Mouse (Mus musculus) heart, embryonic 14.5 days (tissue): ENCODE measurements around the gene Trpm3. TPM values are rescaled to one million over a fixed set of nuclear protein-coding genes. Genes with fewer than 3 reads are reported as not detected.

Experiments
- ATAC-seq: fragments of 200-750 bp; cut with Nextera tagmentation; 2 replicates; pipeline ENCODE4 v1.8.0; 2017; ENCODE audit warnings: low read depth, moderate TSS enrichment; ENCODE audit not compliant: insufficient number of reproducible peaks, insufficient read depth, low FRiP score
- H3K27ac ChIP-seq, 2 experiments: fragments of 200-500 bp in 1 of 2; fragments of 300-500 bp in 1 of 2; sonication (generic) in 1 of 2; replicated peaks in 1 of 2; 2 replicates each; pipeline ENCODE4 v1.5.1; 2012 to 2014; ENCODE audit warnings: low read depth in 2 of 2, low read length in 2 of 2, control low read depth in 1 of 2, mild to moderate bottlenecking in 1 of 2, mixed read lengths in 1 of 2; ENCODE audit not compliant: control insufficient read depth in 1 of 2, insufficient read depth in 1 of 2
- H3K27me3 ChIP-seq: fragments of 300-500 bp; sonication (generic); 2 replicates; pipeline ENCODE4 v1.6.1; 2014; ENCODE audit warnings: mild to moderate bottlenecking, low read length, control low read depth; ENCODE audit not compliant: control insufficient read depth, insufficient read depth
- H3K36me3 ChIP-seq: fragments of 300-500 bp; sonication (generic); 2 replicates; pipeline ENCODE4 v1.6.1; 2014; ENCODE audit warnings: mild to moderate bottlenecking, control low read depth, low read length, mixed read lengths; ENCODE audit not compliant: control insufficient read depth, insufficient read depth
- H3K4me1 ChIP-seq, 2 experiments: fragments of 200-500 bp in 1 of 2; fragments of 300-500 bp in 1 of 2; sonication (generic) in 1 of 2; 2 replicates each; pipeline ENCODE4 v1.6.1; 2012 to 2014; ENCODE audit warnings: low read length in 2 of 2, control low read depth in 1 of 2, mixed read lengths in 1 of 2; ENCODE audit not compliant: control insufficient read depth in 2 of 2, insufficient read depth in 2 of 2
- H3K4me2 ChIP-seq: fragments of 300-500 bp; sonication (generic); 2 replicates; pipeline ENCODE4 v1.6.1; 2014; ENCODE audit warnings: mild to moderate bottlenecking, low read length
- H3K4me3 ChIP-seq, 2 experiments: fragments of 200-500 bp in 1 of 2; fragments of 300-500 bp in 1 of 2; sonication (generic) in 1 of 2; 2 replicates each; pipeline ENCODE4 v1.5.1; 2012 to 2014; ENCODE audit warnings: low read length in 2 of 2, mild to moderate bottlenecking in 2 of 2, control low read depth in 1 of 2, low read depth in 1 of 2, moderate library complexity in 1 of 2; ENCODE audit not compliant: control insufficient read depth in 1 of 2, insufficient read depth in 1 of 2
- H3K9ac ChIP-seq: fragments of 300-500 bp; sonication (generic); 2 replicates; pipeline ENCODE4 v1.6.1; 2014; ENCODE audit warnings: mild to moderate bottlenecking, low read length
- H3K9me3 ChIP-seq: fragments of 300-500 bp; sonication (generic); 2 replicates; pipeline ENCODE4 v1.6.1; 2016; ENCODE audit warnings: low read length, control low read depth; ENCODE audit not compliant: control insufficient read depth
- WGBS: fragments of 180-500 bp; shearing (Covaris S2); extraction: QIAGEN DNeasy Blood & Tissue Kit; methylation state at CpG from one replicate; pipeline ENCODE4 v1.1.7; 2014; 5-methylcytosine and 5-hydroxymethylcytosine counted together
- polyA plus RNA-seq: library from polyadenylated mRNA; unstranded; fragments of >200 nt; fragmentation: Nextera tagmentation; extraction: Ambion mirVana; gene quantifications from 2 replicates; pipeline ENCODE4 v1.2.1, GENCODE M21; 2014

Gene Trpm3
- polyA plus RNA-seq, 1 experiment from 2014 or later = 1.2 TPM

DNA sequence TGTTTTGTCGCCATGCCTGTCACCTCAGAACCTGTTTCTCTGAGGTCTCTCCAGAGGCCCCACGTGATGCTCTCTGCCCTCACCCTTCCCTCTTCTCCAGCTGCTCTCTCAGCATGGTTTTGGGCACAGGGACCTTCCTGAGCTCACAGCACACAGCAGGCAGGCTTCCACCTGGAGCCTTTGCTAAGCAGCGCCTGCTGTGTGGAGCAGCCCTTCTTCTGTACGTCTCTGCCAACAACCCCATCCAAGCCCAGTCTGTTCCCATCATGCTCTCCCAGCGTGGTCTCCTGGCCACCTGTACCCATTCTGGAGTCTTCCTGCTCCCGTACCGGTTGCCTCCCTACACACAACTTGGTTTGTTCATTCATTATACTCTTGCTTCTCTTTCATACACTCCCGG, 823.9 kb downstream of the Trpm3 start:
- no peak for ATAC-seq
- Histone ChIP-seq H3K4me1 (no peaks in the 10 kb centered on the region), H3K9ac (no peak overlapping the region), H3K36me3 (no peaks in the 10 kb centered on the region), H3K4me2 (no peak overlapping the region), H3K27ac (no peak overlapping the region), H3K9me3 (no peaks in the 10 kb centered on the region), H3K27me3 (no peaks in the 10 kb centered on the region), H3K4me3 (no peak overlapping the region)
- 55% methylated on average over 8 of the region's 8 CpGs for WGBS

DNA sequence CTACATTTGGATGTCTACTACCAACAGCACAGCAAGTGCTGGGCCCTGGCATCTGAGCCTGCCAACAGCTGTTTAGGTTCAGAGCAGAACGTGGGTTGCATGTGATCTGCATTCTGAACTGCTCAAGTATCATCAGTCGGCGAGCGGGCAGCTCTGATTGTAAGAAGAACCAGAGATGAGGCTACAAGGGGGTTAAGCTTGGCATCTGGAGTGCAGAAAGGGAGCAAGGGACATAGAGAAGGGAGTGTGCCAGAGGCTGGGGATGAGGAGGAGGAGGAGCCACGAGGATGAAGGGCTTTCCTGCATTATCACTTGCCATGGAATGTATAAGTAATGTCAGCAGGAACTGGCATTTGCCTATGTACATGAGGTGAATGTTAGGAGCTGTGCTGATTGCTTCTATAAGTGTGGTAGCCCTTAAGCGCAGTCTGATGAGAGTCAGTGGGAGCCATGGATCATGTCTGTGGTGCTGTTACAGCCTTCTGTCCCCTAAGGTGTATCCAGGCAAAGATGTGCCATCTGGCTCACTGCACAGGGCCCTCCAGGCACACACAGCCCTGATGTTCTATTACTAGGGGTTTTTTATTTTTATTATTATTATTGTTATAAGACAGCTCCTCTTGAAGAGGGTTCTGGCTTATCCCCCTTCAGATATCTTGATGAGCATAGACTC, 825.0 kb downstream of the Trpm3 start:
- 70% methylated on average over 6 of the region's 6 CpGs for WGBS
- H3K9ac ChIP-seq = no peak overlapping the region
- H3K4me1 ChIP-seq = no peaks in the 10 kb centered on the region
- ATAC-seq = no peak
- H3K4me2 ChIP-seq = no peak overlapping the region
- no peak overlapping the region for H3K4me3 ChIP-seq
- no peak overlapping the region for H3K27ac ChIP-seq
- H3K27me3 ChIP-seq = no peaks in the 10 kb centered on the region
- H3K36me3 ChIP-seq = no peaks in the 10 kb centered on the region
- no peaks in the 10 kb centered on the region for H3K9me3 ChIP-seq

GRCm38 (mm10) chr19:22965470-22965869, 826.6 kb downstream of the Trpm3 start:
- Histone ChIP-seq H3K4me3 (no peak overlapping the region), H3K9me3 (no peaks in the 10 kb centered on the region), H3K36me3 (no peaks in the 10 kb centered on the region), H3K4me2 (no peak overlapping the region), H3K9ac (no peak overlapping the region), H3K27me3 (no peaks in the 10 kb centered on the region), H3K4me1 (no peaks in the 10 kb centered on the region), H3K27ac (no peak overlapping the region)
- WGBS = 82% methylated on average over 6 of the region's 6 CpGs
- ATAC-seq = no peak

DNA sequence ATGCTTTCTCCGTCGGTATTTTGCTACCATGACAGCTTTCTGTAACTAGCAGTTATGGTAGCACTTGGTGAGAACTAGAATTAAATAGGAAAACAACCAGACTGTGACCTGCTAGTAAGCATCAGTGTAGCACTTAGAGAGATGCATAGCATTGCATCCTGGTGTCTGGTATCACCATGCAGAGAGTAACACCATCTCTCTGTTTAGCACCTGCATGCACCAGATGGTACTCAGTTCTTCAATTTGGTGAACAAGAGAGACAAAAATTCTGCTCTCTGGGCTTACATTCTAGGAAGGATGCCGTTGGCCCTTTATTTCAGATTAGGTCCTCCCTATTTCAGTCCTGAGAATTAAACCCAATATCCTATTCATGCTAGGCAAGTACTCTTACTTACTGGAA, 834.4 kb downstream of the Trpm3 start:
- 74% methylated on average over 3 of the region's 3 CpGs for WGBS
- Histone ChIP-seq H3K4me2 (no peak overlapping the region), H3K4me1 (no peaks in the 10 kb centered on the region)

DNA sequence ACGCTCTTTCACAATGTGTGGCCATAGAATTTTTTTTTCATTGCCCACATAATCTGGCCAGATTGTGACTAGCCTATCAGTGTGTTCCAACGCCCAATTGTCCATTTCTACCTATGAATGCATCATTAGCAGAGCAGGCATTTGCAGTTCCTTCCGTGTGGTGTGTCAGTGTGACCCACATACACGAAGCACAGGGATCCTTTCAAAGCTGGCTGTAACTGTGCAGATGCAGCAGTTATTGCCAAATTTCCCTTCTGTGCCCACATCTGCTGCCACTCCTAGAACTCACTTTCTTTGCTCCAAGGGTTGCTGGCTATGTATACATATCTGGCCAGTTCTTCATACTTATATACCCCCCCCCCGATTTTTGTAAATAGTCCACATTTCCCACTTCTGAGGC, 834.9 kb downstream of the Trpm3 start:
- WGBS = 82% methylated on average over 5 of the region's 5 CpGs
- no peaks in the 10 kb centered on the region for H3K36me3 ChIP-seq
- no peak overlapping the region for H3K9ac ChIP-seq
- no peak overlapping the region for H3K4me2 ChIP-seq
- H3K9me3 ChIP-seq = no peaks in the 10 kb centered on the region
- ATAC-seq = no peak
- no peak overlapping the region for H3K27ac ChIP-seq
- H3K4me3 ChIP-seq = no peak overlapping the region
- no peaks in the 10 kb centered on the region for H3K27me3 ChIP-seq
- no peaks in the 10 kb centered on the region for H3K4me1 ChIP-seq

More for the DNA sequence above, 834.4 kb downstream of the Trpm3 start:
- Histone ChIP-seq H3K27me3 (no peaks in the 10 kb centered on the region), H3K4me3 (no peak overlapping the region), H3K36me3 (no peaks in the 10 kb centered on the region), H3K9me3 (no peaks in the 10 kb centered on the region), H3K27ac (no peak overlapping the region), H3K9ac (no peak overlapping the region)
- no peak for ATAC-seq

DNA sequence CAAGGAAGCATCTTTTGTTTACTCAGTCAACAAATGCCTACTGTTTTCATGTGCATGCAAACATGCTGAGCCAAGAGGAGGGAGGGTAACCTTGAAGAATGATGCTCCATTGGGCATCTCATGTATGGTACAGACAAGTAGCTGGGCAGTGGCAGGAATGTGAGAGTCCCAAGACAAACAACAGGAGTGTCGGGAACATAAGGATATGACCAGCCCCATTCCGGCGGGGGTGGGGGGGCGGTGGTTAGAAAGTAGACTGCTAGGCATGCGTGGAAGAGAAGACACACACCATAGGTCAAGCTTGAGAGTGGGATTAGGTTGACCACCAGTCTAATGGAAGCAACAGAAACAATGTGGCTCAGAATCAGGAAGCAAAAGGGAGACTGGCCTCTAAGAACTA, 837.0 kb downstream of the Trpm3 start:
- Histone ChIP-seq H3K4me2 (no peak overlapping the region), H3K9ac (no peak overlapping the region), H3K27me3 (no peaks in the 10 kb centered on the region), H3K9me3 (no peaks in the 10 kb centered on the region), H3K36me3 (no peaks in the 10 kb centered on the region), H3K4me3 (no peak overlapping the region), H3K27ac (no peak overlapping the region), H3K4me1 (no peaks in the 10 kb centered on the region)
- ATAC-seq = no peak
- 90% methylated on average over 5 of the region's 5 CpGs for WGBS

DNA sequence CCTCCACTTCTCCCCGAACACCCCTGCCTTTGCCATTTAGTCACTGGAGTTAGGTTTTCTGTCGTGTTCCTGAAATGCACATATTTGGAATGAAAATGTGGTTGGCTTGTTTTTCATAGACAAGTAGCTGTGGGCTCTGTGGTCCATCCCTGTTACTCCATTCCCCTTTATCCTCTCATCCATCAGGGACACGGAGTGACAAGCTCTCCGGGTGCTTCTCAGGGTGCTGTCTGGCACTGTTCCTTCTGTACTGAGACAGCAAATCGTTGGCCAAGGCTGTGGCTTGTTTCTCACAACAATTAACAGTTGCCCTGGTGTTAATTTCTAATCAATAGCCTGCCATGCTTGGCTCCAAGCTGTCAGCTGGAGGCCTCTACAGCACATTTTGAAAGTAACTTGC, 838.7 kb downstream of the Trpm3 start:
- 44% methylated on average over 5 of the region's 5 CpGs for WGBS
- no peak for ATAC-seq
- Histone ChIP-seq H3K4me3 (no peak overlapping the region), H3K9me3 (no peaks in the 10 kb centered on the region), H3K4me1 (no peaks in the 10 kb centered on the region), H3K27me3 (no peaks in the 10 kb centered on the region), H3K27ac (no peak overlapping the region), H3K9ac (no peak overlapping the region), H3K4me2 (no peak overlapping the region), H3K36me3 (no peaks in the 10 kb centered on the region)

- no peaks in the 10 kb centered on the region for H3K9me3 ChIP-seq
- H3K4me1 ChIP-seq = no peaks in the 10 kb centered on the region
- H3K36me3 ChIP-seq = no peaks in the 10 kb centered on the region
- no peaks in the 10 kb centered on the region for H3K27me3 ChIP-seq
- no peak overlapping the region for H3K4me2 ChIP-seq
- H3K9ac ChIP-seq = no peak overlapping the region
- WGBS = 86% methylated on average over 7 of the region's 7 CpGs
- no peak overlapping the region for H3K27ac ChIP-seq
- no peak overlapping the region for H3K4me3 ChIP-seq
- ATAC-seq = no peak
Observed at GRCm38 (mm10) chr19:22978763-22979162, 839.9 kb downstream of the Trpm3 start.
